Mouse (Mus musculus) forebrain, postnatal 0 days (tissue): ENCODE measurements around the gene Papln. TPM values are rescaled to one million over a fixed set of nuclear protein-coding genes. Genes with fewer than 3 reads are reported as not detected.

Source experiments
- ATAC-seq: fragments of 200-750 bp; cut with Nextera tagmentation; 2 replicates; pipeline ENCODE4 v1.8.0; 2017; ENCODE audit warnings: mild to moderate bottlenecking, moderate library complexity
- DNase-seq: peaks from one replicate; pipeline ENCODE4 v3.0.0-alpha.2; 2015
- H3K27ac ChIP-seq: fragments of 300-500 bp; sonication (generic); 2 replicates; pipeline ENCODE4 v1.5.1; 2014; ENCODE audit warnings: low read depth, mild to moderate bottlenecking, antibody characterized with exemption, low read length, moderate library complexity, mixed read lengths
- H3K27me3 ChIP-seq: fragments of 300-500 bp; sonication (generic); 2 replicates; pipeline ENCODE4 v1.6.1; 2014; ENCODE audit warnings: mild to moderate bottlenecking, low read length, mixed read lengths; ENCODE audit not compliant: insufficient read depth
- H3K36me3 ChIP-seq: fragments of 300-500 bp; sonication (generic); 2 replicates; pipeline ENCODE4 v1.6.1; 2014; ENCODE audit warnings: mild to moderate bottlenecking, moderate library complexity; ENCODE audit not compliant: insufficient read depth
- H3K4me1 ChIP-seq: fragments of 300-500 bp; sonication (generic); 2 replicates; pipeline ENCODE4 v1.6.1; 2014; ENCODE audit warnings: antibody characterized with exemption; ENCODE audit not compliant: insufficient read depth
- H3K4me2 ChIP-seq: fragments of 300-500 bp; sonication (generic); 2 replicates; pipeline ENCODE4 v1.6.1; 2014; ENCODE audit warnings: low read depth, mild to moderate bottlenecking, moderate library complexity
- H3K4me3 ChIP-seq: fragments of 300-500 bp; sonication (generic); 2 replicates; pipeline ENCODE4 v1.5.1; 2014; ENCODE audit warnings: low read depth, low read length, mixed read lengths
- H3K9ac ChIP-seq: fragments of 300-500 bp; sonication (generic); 2 replicates; pipeline ENCODE4 v1.6.1; 2014; ENCODE audit warnings: mild to moderate bottlenecking
- H3K9me3 ChIP-seq: fragments of 300-500 bp; sonication (generic); 2 replicates; pipeline ENCODE4 v1.6.1; 2016; ENCODE audit warnings: low read length
- CTCF ChIP-seq: sonication (generic); IDR thresholded peaks from 2 replicates; pipeline ENCODE4 v1.5.1; 2016; ENCODE audit warnings: antibody characterized with exemption, control low read depth, low read depth
- WGBS: fragments of 180-500 bp; shearing (Covaris S2); extraction: QIAGEN DNeasy Blood & Tissue Kit; methylation state at CpG from one replicate; pipeline ENCODE4 v1.1.7; 2014; 5-methylcytosine and 5-hydroxymethylcytosine counted together
- polyA plus RNA-seq: library from polyadenylated mRNA; unstranded; fragments of >200 nt; fragmentation: Nextera tagmentation; extraction: Ambion mirVana; gene quantifications from 2 replicates; pipeline ENCODE4 v1.2.1, GENCODE M21; 2015
- total RNA-seq: library from RNA; depleted of rRNA; stranded (reverse); fragments of >200 nt; gene quantifications from 2 replicates; pipeline ENCODE4 v1.2.3, GENCODE M21; 2014; rRNA removed

The Papln gene
- total and polyA plus RNA-seq, 2 experiments from 2014 or later, result 0.40 to 2.7 TPM

- no peak overlapping the region for H3K4me3 ChIP-seq
- DNase-seq (no peak), ATAC-seq (no peak)
- H3K27ac ChIP-seq, result no peak overlapping the region
- no peak overlapping the region for H3K4me2 ChIP-seq
- TF ChIP-seq CTCF, result no peak
- 90% methylated on average over 7 of the region's 7 CpGs for WGBS
- no peaks in the 10 kb centered on the region for H3K4me1 ChIP-seq
- no peak overlapping the region for H3K9ac ChIP-seq
- H3K36me3 ChIP-seq, result peaks cover 44% of the 10 kb centered on the region
- no peaks in the 10 kb centered on the region for H3K27me3 ChIP-seq
- H3K9me3 ChIP-seq, result peaks cover 6% of the 10 kb centered on the region
Measured at GRCm38 (mm10) chr12:83803641-83804040, 40.2 kb downstream of the Papln start.

GRCm38 (mm10) chr12:83811901-83812300, 48.5 kb downstream of the Papln start:
- Histone ChIP-seq H3K9me3 (no peaks in the 10 kb centered on the region), H3K27me3 (no peaks in the 10 kb centered on the region), H3K4me2 (no peak overlapping the region), H3K36me3 (peaks cover 4% of the 10 kb centered on the region; the same call in 1 of the 2 replicates), H3K4me1 (no peaks in the 10 kb centered on the region), H3K4me3 (no peak overlapping the region), H3K9ac (no peak overlapping the region), H3K27ac (no peak overlapping the region)
- DNase-seq (no peak), ATAC-seq (no peak)
- TF ChIP-seq CTCF, result no peak
- 95% methylated on average over 3 of the region's 3 CpGs for WGBS

- no peaks in the 10 kb centered on the region for H3K36me3 ChIP-seq
- no peak overlapping the region for H3K4me3 ChIP-seq
- no peak overlapping the region for H3K27ac ChIP-seq
- no peak for TF ChIP-seq CTCF
- no peak for ATAC-seq
- H3K9ac ChIP-seq, result no peak overlapping the region
- DNase-seq, result no peak
- H3K4me2 ChIP-seq, result no peak overlapping the region
- WGBS, result 81% methylated on average over 1 of the region's 1 CpGs
- H3K4me1 ChIP-seq, result no peaks in the 10 kb centered on the region
- no peaks in the 10 kb centered on the region for H3K27me3 ChIP-seq
- H3K9me3 ChIP-seq, result no peaks in the 10 kb centered on the region
Measured at GRCm38 (mm10) chr12:83816616-83817015, 53.2 kb downstream of the Papln start.

- ATAC-seq (no peak), DNase-seq (no peak)
- Histone ChIP-seq H3K9me3 (no peaks in the 10 kb centered on the region), H3K4me2 (no peak overlapping the region), H3K36me3 (no peaks in the 10 kb centered on the region), H3K4me1 (no peaks in the 10 kb centered on the region), H3K27me3 (no peaks in the 10 kb centered on the region), H3K9ac (no peak overlapping the region), H3K27ac (no peak overlapping the region), H3K4me3 (no peak overlapping the region)
- no peak for TF ChIP-seq CTCF
- WGBS, result 80% methylated on average over 3 of the region's 3 CpGs
Measured at GRCm38 (mm10) chr12:83830424-83830823, 67.0 kb downstream of the Papln start.

- Histone ChIP-seq H3K9ac (no peak overlapping the region), H3K4me2 (no peak overlapping the region), H3K27ac (no peak overlapping the region), H3K27me3 (no peaks in the 10 kb centered on the region), H3K4me1 (no peaks in the 10 kb centered on the region), H3K9me3 (no peaks in the 10 kb centered on the region), H3K4me3 (no peak overlapping the region), H3K36me3 (0 out of 2 replicates have a peak, but pooled peaks cover 5% of the 10 kb centered on the region)
- ATAC-seq (no peak), DNase-seq (no peak)
- WGBS, result 93% methylated on average over 3 of the region's 3 CpGs
- no peak for TF ChIP-seq CTCF
Measured at GRCm38 (mm10) chr12:83833979-83834378, 70.5 kb downstream of the Papln start.

- ATAC-seq (no peak), DNase-seq (no peak)
- Histone ChIP-seq H3K9ac (no peak overlapping the region), H3K4me1 (no peaks in the 10 kb centered on the region), H3K36me3 (peaks cover 11% of the 10 kb centered on the region), H3K4me2 (no peak overlapping the region), H3K27ac (no peak overlapping the region), H3K4me3 (no peak overlapping the region), H3K9me3 (no peaks in the 10 kb centered on the region), H3K27me3 (no peaks in the 10 kb centered on the region)
- 92% methylated on average over 10 of the region's 10 CpGs for WGBS
- no peak for TF ChIP-seq CTCF
Measured at GRCm38 (mm10) chr12:83841409-83842190, 78.2 kb downstream of the Papln start.

Other genes with a start within 250 kb of the Papln start
- gene Dcaf4, start 243.2 kb upstream of the Papln start, total RNA-seq, result 45.3 and 49.7 TPM in 2 replicates
- gene Dcaf4, start 243.2 kb upstream of the Papln start, polyA plus RNA-seq, result 42.4 and 42.7 TPM in 2 replicates
- 29.9 and 40.6 TPM in 2 replicates for gene Zfyve1, start 166.4 kb upstream of the Papln start, total RNA-seq
- 12.8 and 18.5 TPM in 2 replicates for gene Zfyve1, start 166.4 kb upstream of the Papln start, polyA plus RNA-seq
- 93.3 and 116 TPM in 2 replicates for gene Rbm25, start 132.4 kb upstream of the Papln start, total RNA-seq
- 158 and 227 TPM in 2 replicates for gene Rbm25, start 132.4 kb upstream of the Papln start, polyA plus RNA-seq
- 47.7 and 51.7 TPM in 2 replicates for gene Psen1, start 75.5 kb upstream of the Papln start, total RNA-seq
- gene Psen1, start 75.5 kb upstream of the Papln start, polyA plus RNA-seq, result 47.5 and 58.0 TPM in 2 replicates
- 8.6 and 12.4 TPM in 2 replicates for gene Numb, start 158.3 kb downstream of the Papln start, total RNA-seq
- gene Numb, start 158.3 kb downstream of the Papln start, polyA plus RNA-seq, result 7.0 and 9.0 TPM in 2 replicates
- 22.3 and 25.2 TPM in 2 replicates for gene Riox1, start 187.0 kb downstream of the Papln start, total RNA-seq
- gene Riox1, start 187.0 kb downstream of the Papln start, polyA plus RNA-seq, result 12.7 and 13.1 TPM in 2 replicates
- gene Heatr4, start 221.2 kb downstream of the Papln start, total RNA-seq, result 0.05 and 0.15 TPM in 2 replicates
- 0.04 and 0.05 TPM in 2 replicates for gene Heatr4, start 221.2 kb downstream of the Papln start, polyA plus RNA-seq
- 14.8 and 17.5 TPM in 2 replicates for gene Acot2, start 224.2 kb downstream of the Papln start, total RNA-seq
- 12.4 and 24.2 TPM in 2 replicates for gene Acot2, start 224.2 kb downstream of the Papln start, polyA plus RNA-seq
- 79.2 and 87.1 TPM in 2 replicates for gene Acot1, start 245.9 kb downstream of the Papln start, total RNA-seq
- 112 and 119 TPM in 2 replicates for gene Acot1, start 245.9 kb downstream of the Papln start, polyA plus RNA-seq